Mouse (Mus musculus) limb, embryonic 11.5 days (tissue): Measurements from ENCODE around the gene A3galt2. TPM values are rescaled to one million over a fixed set of nuclear protein-coding genes. Genes with fewer than 3 reads are reported as not detected.

Experiments used
- ATAC-seq: fragments of 200-750 bp; cut with Nextera tagmentation; 2 replicates; pipeline ENCODE4 v1.8.0; 2017; ENCODE audit warnings: low read depth; ENCODE audit not compliant: insufficient number of reproducible peaks, low FRiP score, low TSS enrichment
- DNase-seq: peaks from one replicate; pipeline ENCODE4 v3.0.0-alpha.2; 2015; ENCODE audit warnings: low spot score
- H3K27ac ChIP-seq: fragments of 300-500 bp; sonication (generic); replicated peaks from 2 replicates; pipeline ENCODE4 v1.5.1; 2014; ENCODE audit warnings: low read depth, mild to moderate bottlenecking, low read length
- H3K27me3 ChIP-seq: fragments of 300-500 bp; sonication (generic); 2 replicates; pipeline ENCODE4 v1.6.1; 2014; ENCODE audit warnings: mild to moderate bottlenecking, low read length, mixed read lengths; ENCODE audit not compliant: control insufficient read depth, insufficient read depth
- H3K36me3 ChIP-seq: fragments of 300-500 bp; sonication (generic); 2 replicates; pipeline ENCODE4 v1.6.1; 2014; ENCODE audit warnings: mild to moderate bottlenecking, low read length, moderate library complexity, mixed read lengths; ENCODE audit not compliant: control insufficient read depth, insufficient read depth
- H3K4me1 ChIP-seq: fragments of 300-500 bp; sonication (generic); 2 replicates; pipeline ENCODE4 v1.6.1; 2014; ENCODE audit warnings: low read length, mixed read lengths; ENCODE audit not compliant: control insufficient read depth, insufficient read depth
- H3K4me2 ChIP-seq: fragments of 300-500 bp; sonication (generic); 2 replicates; pipeline ENCODE4 v1.6.1; 2014; ENCODE audit warnings: low read depth, mild to moderate bottlenecking, moderate library complexity; ENCODE audit not compliant: severe bottlenecking
- H3K4me3 ChIP-seq: fragments of 300-500 bp; sonication (generic); 2 replicates; pipeline ENCODE4 v1.5.1; 2014; ENCODE audit warnings: low read depth, low read length
- H3K9ac ChIP-seq: fragments of 300-500 bp; sonication (generic); 2 replicates; pipeline ENCODE4 v1.6.1; 2014; ENCODE audit warnings: mild to moderate bottlenecking, low read length
- H3K9me3 ChIP-seq: fragments of 300-500 bp; sonication (generic); 2 replicates; pipeline ENCODE4 v1.6.1; 2016; ENCODE audit warnings: low read length; ENCODE audit not compliant: control insufficient read depth
- WGBS: fragments of 180-500 bp; shearing (Covaris S2); extraction: QIAGEN DNeasy Blood & Tissue Kit; methylation state at CpG from one replicate; pipeline ENCODE4 v1.1.7; 2014; 5-methylcytosine and 5-hydroxymethylcytosine counted together
- polyA plus RNA-seq: library from polyadenylated mRNA; unstranded; fragments of >200 nt; fragmentation: Nextera tagmentation; extraction: Ambion mirVana; gene quantifications from 2 replicates; pipeline ENCODE4 v1.2.1, GENCODE M21; 2014

Gene A3galt2
- polyA plus RNA-seq, 1 experiment from 2014 or later, result 0.28 TPM

DNA sequence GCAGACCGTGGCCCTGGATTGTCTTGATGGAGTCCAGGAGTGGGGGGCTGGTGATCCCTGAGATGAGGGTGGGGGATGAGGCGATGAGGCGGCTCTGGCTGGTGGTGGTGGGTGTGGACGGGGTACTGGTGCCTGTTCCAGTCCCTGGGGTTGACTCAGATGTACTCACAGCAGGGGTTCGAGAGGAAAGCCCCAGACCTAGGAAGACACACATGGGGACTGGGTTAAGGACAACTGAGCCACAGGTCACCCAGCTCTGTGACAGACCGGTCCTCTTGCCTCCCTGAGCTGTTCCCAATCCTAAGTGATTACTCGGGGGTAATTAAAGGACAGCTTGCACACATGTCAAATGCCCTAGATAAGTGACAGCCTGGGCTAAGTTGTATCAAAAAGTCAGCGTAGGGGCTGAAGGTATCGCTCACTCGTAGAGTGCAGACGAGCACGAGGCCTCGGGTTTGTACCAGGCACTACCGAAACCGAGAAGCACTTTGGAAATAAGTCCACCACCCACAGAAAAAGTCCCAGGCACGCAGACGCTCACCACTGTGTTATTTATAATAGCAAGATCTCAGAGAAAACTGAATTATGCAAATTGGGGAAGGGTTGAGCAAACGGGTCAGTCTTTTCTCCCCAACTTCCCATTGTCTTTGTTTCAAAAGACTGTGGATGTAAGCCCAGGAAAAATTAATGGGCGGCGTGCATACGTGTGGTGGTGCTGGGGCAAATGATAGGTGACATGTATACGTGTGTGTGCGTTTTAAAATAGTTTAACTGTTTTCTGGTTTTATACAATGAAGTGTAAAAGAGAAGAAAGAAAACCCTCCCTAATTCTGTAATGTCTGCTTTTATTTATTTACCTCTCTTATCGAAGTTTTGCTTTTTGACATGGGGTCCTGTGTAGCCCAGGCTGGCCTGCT is 32.1 kb downstream of the A3galt2 start:
- H3K9me3 ChIP-seq, result no peaks in the 10 kb centered on the region
- 92% methylated on average over 24 of the region's 24 CpGs for WGBS
- H3K27ac ChIP-seq, result no peak overlapping the region
- H3K9ac ChIP-seq, result no peak overlapping the region
- peaks cover 6% of the 10 kb centered on the region; the same call in 1 of the 2 replicates for H3K4me1 ChIP-seq
- ATAC-seq, result no peak
- no peak for DNase-seq
- no peaks in the 10 kb centered on the region for H3K27me3 ChIP-seq
- H3K4me3 ChIP-seq, result no peak overlapping the region
- no peak overlapping the region for H3K4me2 ChIP-seq
- H3K36me3 ChIP-seq, result peaks cover 30% of the 10 kb centered on the region

DNA sequence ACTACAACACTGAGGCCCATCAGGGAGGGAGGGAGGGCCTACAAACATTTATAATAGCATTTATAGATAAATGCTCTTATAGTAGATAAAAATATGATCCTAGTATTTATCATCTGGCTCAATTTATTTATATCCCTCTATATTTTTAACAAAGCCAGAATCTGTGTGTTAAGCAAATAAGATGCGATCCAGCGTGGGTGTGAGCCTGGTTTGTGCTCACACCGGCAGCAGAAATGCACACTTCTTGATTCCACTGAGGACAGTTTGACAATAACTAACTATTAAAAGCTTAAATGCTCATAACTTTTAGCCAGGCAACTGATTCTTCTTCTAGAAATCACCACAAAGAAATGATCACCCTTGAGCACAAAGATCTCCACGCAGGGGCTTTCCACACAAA is 32.9 kb downstream of the A3galt2 start:
- ATAC-seq (no peak), DNase-seq (no peak)
- Histone ChIP-seq H3K27me3 (no peaks in the 10 kb centered on the region), H3K9ac (no peak overlapping the region), H3K9me3 (no peaks in the 10 kb centered on the region), H3K4me3 (no peak overlapping the region), H3K4me1 (peaks cover 6% of the 10 kb centered on the region; the same call in 1 of the 2 replicates), H3K27ac (no peak overlapping the region), H3K36me3 (peaks cover 28% of the 10 kb centered on the region), H3K4me2 (no peak overlapping the region)
- 97% methylated on average over 4 of the region's 4 CpGs for WGBS

DNA sequence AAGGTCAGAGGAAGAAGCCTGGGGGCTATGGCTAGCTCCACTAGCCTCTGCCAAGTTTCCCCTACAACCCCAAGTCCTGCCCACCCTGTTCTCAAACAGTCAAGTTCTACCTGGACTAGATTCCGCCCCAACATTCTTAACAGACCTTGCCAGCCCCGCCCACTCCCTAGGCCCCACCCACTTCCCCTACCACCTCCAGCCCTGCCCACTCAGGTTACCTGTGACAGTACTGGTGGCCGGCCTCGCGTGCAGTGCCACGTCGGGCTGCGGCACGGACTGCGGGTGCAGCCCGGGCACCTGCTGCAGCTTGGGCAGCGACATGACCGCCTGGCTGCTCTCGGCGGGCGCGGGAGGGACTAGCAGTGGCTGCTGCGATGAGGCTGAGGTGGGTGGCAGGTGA is 34.5 kb downstream of the A3galt2 start:
- Histone ChIP-seq H3K27me3 (no peaks in the 10 kb centered on the region), H3K4me2 (no peak overlapping the region), H3K9me3 (no peaks in the 10 kb centered on the region), H3K9ac (no peak overlapping the region), H3K36me3 (peaks cover 24% of the 10 kb centered on the region), H3K27ac (no peak overlapping the region), H3K4me1 (peaks cover 6% of the 10 kb centered on the region; the same call in 1 of the 2 replicates), H3K4me3 (no peak overlapping the region)
- ATAC-seq, result no peak
- 32% methylated on average over 18 of the region's 18 CpGs for WGBS
- no peak for DNase-seq

DNA sequence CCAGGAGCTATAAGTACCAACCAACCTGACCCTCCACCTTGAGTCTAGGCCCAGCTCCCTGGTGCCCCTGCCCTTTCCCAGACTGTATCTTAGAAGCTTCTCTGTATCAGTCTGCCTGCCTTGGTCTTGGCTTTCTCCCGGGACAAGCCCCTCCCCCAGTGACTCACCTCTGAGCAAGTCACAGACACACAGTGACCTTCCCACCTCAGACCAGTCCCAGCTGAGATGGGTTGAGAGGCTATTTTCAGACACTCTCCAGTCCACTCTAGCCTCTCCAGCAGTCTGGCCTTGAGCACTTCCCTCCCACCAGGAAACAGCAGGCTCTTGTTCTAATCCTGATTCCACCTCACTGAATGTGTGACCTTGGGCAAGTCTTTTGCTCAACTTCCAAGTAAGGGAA is 38.5 kb downstream of the A3galt2 start:
- 46% methylated on average over 1 of the region's 1 CpGs for WGBS
- no peak overlapping the region for H3K27ac ChIP-seq

DNA sequence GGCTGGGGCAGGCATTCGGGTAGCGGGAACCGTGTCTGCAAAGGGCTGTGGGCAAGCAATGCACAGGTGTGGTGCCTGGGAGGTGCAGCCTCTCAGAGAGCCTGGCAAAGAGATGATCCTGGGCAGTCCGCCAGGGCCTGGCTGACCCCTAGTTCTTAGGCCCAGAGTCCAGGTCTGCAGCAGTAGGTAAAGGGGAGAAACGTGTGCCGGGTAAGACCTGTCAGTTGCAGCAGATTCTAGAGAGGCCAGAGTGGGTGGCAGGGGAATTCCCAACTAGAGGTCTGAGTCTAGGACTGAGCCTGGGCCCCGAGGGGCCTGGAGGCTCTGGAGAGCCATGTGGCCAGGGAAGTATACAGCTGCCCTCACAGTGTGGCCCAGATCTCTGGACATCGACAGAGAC is 39.0 kb downstream of the A3galt2 start:
- whole genome bisulfite sequencing, result 92% methylated on average over 8 of the region's 8 CpGs
- ATAC-seq (no peak), DNase-seq (no peak)
- no peaks in the 10 kb centered on the region for H3K9me3 ChIP-seq
- peaks cover 29% of the 10 kb centered on the region for H3K4me1 ChIP-seq
- H3K9ac ChIP-seq, result no peak overlapping the region
- H3K27me3 ChIP-seq, result no peaks in the 10 kb centered on the region
- H3K4me3 ChIP-seq, result no peak overlapping the region
- H3K27ac ChIP-seq, result no peak overlapping the region
- no peak overlapping the region for H3K4me2 ChIP-seq
- peaks cover 7% of the 10 kb centered on the region for H3K36me3 ChIP-seq

More for the DNA sequence above, 38.5 kb downstream of the A3galt2 start:
- no peaks in the 10 kb centered on the region for H3K27me3 ChIP-seq
- no peak overlapping the region for H3K9ac ChIP-seq
- peaks cover 7% of the 10 kb centered on the region for H3K36me3 ChIP-seq
- DNase-seq, result no peak
- no peak overlapping the region for H3K4me3 ChIP-seq
- no peaks in the 10 kb centered on the region for H3K9me3 ChIP-seq
- no peak for ATAC-seq
- no peak overlapping the region for H3K4me2 ChIP-seq
- H3K4me1 ChIP-seq, result peaks cover 24% of the 10 kb centered on the region

DNA sequence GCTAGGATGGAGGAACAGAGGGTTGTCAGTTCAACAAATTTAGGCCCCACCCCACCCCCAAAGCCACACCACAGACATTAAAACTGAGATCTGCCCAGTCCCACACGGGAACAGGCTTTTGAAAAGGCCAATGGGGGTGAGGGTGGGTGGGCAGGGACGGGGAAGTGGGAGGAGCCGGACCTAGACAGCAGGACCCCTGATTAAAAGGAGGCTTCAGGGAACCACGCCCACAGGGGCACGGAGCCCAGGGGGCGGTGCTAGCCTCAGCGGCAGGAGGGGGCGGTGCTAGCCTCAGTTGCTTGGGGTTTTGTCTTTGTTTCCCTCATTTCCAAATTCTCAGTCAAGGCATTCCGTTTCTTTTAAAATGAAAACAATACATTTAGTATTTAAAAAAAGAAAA is 40.4 kb downstream of the A3galt2 start:
- Histone ChIP-seq H3K4me2 (0 out of 2 replicates have a peak overlapping the region, but pooled peaks have one; percentile 11), H3K4me1 (peaks cover 28% of the 10 kb centered on the region), H3K27me3 (no peaks in the 10 kb centered on the region), H3K4me3 (no peak overlapping the region), H3K9ac (no peak overlapping the region), H3K36me3 (0 out of 2 replicates have a peak, but pooled peaks cover 2% of the 10 kb centered on the region), H3K27ac (no peak overlapping the region), H3K9me3 (no peaks in the 10 kb centered on the region)
- ATAC-seq (peak; percentile 28; the same call in 1 of the 2 replicates), DNase-seq (peak; percentile 71)
- 3% methylated on average over 9 of the region's 9 CpGs for WGBS

DNA sequence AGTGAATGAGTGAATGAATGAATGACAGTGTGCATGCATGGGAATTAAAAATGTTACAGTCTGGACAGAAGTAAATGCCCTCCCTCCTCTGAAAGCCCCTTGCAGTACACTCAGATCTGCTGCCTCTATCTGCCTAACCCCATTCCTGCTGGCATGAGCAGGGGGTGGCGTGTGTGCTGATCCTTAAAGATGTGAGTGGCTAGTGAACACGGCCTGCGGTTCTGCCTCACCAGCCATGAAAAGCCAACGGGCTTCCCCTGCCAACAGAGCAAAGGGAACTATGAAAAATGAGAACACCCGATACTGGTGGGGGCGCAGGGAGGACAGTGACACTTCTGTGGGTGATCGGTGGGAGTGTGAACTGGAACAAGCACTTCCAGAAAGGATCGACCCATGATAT is 41.6 kb downstream of the A3galt2 start:
- WGBS, result 86% methylated on average over 8 of the region's 8 CpGs
- Histone ChIP-seq H3K4me2 (no peak overlapping the region), H3K9ac (no peak overlapping the region), H3K4me1 (peaks cover 26% of the 10 kb centered on the region), H3K27me3 (no peaks in the 10 kb centered on the region), H3K27ac (peak overlapping the region; percentile 14; the same call in 1 of the 2 replicates), H3K4me3 (no peak overlapping the region), H3K9me3 (no peaks in the 10 kb centered on the region), H3K36me3 (0 out of 2 replicates have a peak, but pooled peaks cover 2% of the 10 kb centered on the region)
- DNase-seq, result no peak
- no peak for ATAC-seq

DNA sequence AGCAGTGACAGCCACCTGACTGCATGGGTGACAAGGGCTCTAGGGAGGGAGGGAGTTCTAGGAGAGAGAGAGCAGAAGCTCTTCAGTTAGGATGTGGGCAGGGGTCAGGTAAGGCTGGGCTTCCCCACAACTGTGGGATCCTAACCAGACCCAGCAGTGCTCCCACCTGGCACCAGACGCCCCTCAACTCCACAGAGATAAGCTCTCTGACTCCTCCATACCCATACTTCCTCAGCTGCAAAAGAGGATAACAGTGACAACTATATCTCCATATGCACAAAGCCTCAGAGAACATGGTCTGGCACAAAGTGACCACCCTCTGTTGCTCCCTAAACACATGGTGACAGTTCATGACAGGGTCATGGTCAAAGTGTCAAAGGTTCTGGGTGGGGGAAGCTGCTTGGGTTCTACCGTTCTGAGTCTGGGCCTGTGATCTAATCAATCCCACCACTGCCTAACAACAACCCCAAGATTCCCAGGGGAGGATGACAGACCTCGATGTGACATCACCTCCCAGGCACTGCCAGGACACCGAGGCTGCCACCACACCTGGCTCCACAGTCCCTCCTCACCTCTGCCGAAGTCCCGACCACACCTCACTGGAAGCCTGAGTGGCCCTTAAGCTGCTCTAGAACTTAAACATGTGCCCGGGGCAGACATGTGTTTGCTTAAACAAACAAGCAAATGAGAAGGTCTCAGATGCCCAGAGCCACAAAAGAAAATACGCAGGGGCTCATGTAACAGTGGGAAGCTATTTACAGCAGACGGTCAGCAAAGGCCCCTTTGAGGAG is 46.7 kb downstream of the A3galt2 start:
- no peak overlapping the region for H3K9ac ChIP-seq
- no peaks in the 10 kb centered on the region for H3K27me3 ChIP-seq
- no peak overlapping the region for H3K4me3 ChIP-seq
- WGBS, result 71% methylated on average over 9 of the region's 9 CpGs
- H3K27ac ChIP-seq, result no peak overlapping the region
- no peaks in the 10 kb centered on the region for H3K9me3 ChIP-seq
- no peak overlapping the region for H3K4me2 ChIP-seq
- no peak for DNase-seq
- H3K36me3 ChIP-seq, result no peaks in the 10 kb centered on the region
- H3K4me1 ChIP-seq, result peaks cover 35% of the 10 kb centered on the region
- no peak for ATAC-seq
